Mouse (Mus musculus) heart, embryonic 12.5 days (tissue): ENCODE data around the gene Rhox2e. TPM values are rescaled to one million over a fixed set of nuclear protein-coding genes. Genes with fewer than 3 reads are reported as not detected.
"Not testable (repeated sequence)": the region's sequence is repeated elsewhere in the genome, so short reads cannot be mapped to it uniquely, and the experiment has no call there.

Experiments
- ATAC-seq: fragments of 200-750 bp; cut with Nextera tagmentation; 2 replicates; pipeline ENCODE4 v1.8.0; 2017; ENCODE audit warnings: moderate TSS enrichment, moderate library complexity; ENCODE audit not compliant: insufficient number of reproducible peaks, low FRiP score
- H3K27ac ChIP-seq: fragments of 300-500 bp; sonication (generic); 2 replicates; pipeline ENCODE4 v1.5.1; 2016; ENCODE audit warnings: mild to moderate bottlenecking, moderate library complexity; ENCODE audit not compliant: poor library complexity, severe bottlenecking
- H3K27me3 ChIP-seq: fragments of 300-500 bp; sonication (generic); replicated peaks from 2 replicates; pipeline ENCODE4 v1.6.1; 2016; ENCODE audit warnings: mild to moderate bottlenecking, moderate library complexity
- H3K36me3 ChIP-seq: fragments of 300-500 bp; sonication (generic); 2 replicates; pipeline ENCODE4 v1.6.1; 2016; ENCODE audit warnings: mild to moderate bottlenecking, moderate library complexity
- H3K4me1 ChIP-seq: fragments of 300-500 bp; sonication (generic); replicated peaks from 2 replicates; pipeline ENCODE4 v1.6.1; 2016; ENCODE audit warnings: mild to moderate bottlenecking
- H3K4me2 ChIP-seq: fragments of 300-500 bp; sonication (generic); 2 replicates; pipeline ENCODE4 v1.6.1; 2016; ENCODE audit warnings: mild to moderate bottlenecking, moderate library complexity
- H3K4me3 ChIP-seq: fragments of 300-500 bp; sonication (generic); 2 replicates; pipeline ENCODE4 v1.5.1; 2016; ENCODE audit warnings: mild to moderate bottlenecking
- H3K9ac ChIP-seq: fragments of 300-500 bp; sonication (generic); 2 replicates; pipeline ENCODE4 v1.6.1; 2016; ENCODE audit warnings: mild to moderate bottlenecking, moderate library complexity
- H3K9me3 ChIP-seq: fragments of 300-500 bp; sonication (generic); replicated peaks from 2 replicates; pipeline ENCODE4 v1.6.1; 2016; ENCODE audit warnings: mild to moderate bottlenecking, moderate library complexity
- WGBS: fragments of 180-500 bp; shearing (Covaris S2); methylation state at CpG from one replicate; pipeline ENCODE4 v1.1.7; 2016; 5-methylcytosine and 5-hydroxymethylcytosine counted together
- polyA plus RNA-seq: library from polyadenylated mRNA; unstranded; fragments of >200 nt; fragmentation: Nextera tagmentation; extraction: Ambion mirVana; gene quantifications from 2 replicates; pipeline ENCODE4 v1.2.1, GENCODE M21; 2016

The Rhox2e gene
- not detected in 2 replicates for polyA plus RNA-seq

GRCm38 (mm10) chrX:37530152-37530551 lies at the start of gene Rhox2e:
Rhox2e (plus strand) TSS chrX:37530452.
- 81% methylated on average over 3 of the region's 8 CpGs for WGBS
- not testable (repeated sequence) for ATAC-seq, H3K9ac ChIP-seq, H3K9me3 ChIP-seq, H3K4me3 ChIP-seq, H3K27me3 ChIP-seq, H3K4me1 ChIP-seq, H3K36me3 ChIP-seq, H3K27ac ChIP-seq, H3K4me2 ChIP-seq

GRCm38 (mm10) chrX:37514059-37514458 lies 16.2 kb upstream of the Rhox2e start, which contains the start of gene Rhox4d:
Rhox4d (plus strand) TSS chrX:37514359.
- not testable (repeated sequence) for ATAC-seq, H3K36me3 ChIP-seq, H3K27ac ChIP-seq, H3K4me2 ChIP-seq, H3K9ac ChIP-seq, H3K4me3 ChIP-seq, H3K4me1 ChIP-seq, H3K27me3 ChIP-seq, H3K9me3 ChIP-seq
- WGBS: 87% methylated on average over 15 of the region's 18 CpGs

GRCm38 (mm10) chrX:37541719-37542118 lies 11.5 kb downstream of the Rhox2e start, which contains the start of gene Rhox3e:
Rhox3e (plus strand) TSS chrX:37542019.
- 56% methylated on average over 1 of the region's 4 CpGs for WGBS
- H3K9ac ChIP-seq, H3K27me3 ChIP-seq, H3K27ac ChIP-seq, H3K4me3 ChIP-seq, H3K9me3 ChIP-seq, H3K4me1 ChIP-seq, H3K4me2 ChIP-seq, H3K36me3 ChIP-seq, ATAC-seq: not testable (repeated sequence)

GRCm38 (mm10) chrX:37557112-37557511 lies 26.9 kb downstream of the Rhox2e start, which contains the start of gene Rhox4e:
Rhox4e (plus strand) TSS chrX:37557412.
- H3K27me3 ChIP-seq, H3K4me1 ChIP-seq, H3K27ac ChIP-seq, H3K36me3 ChIP-seq, H3K9ac ChIP-seq, ATAC-seq, H3K4me2 ChIP-seq, H3K4me3 ChIP-seq, H3K9me3 ChIP-seq: not testable (repeated sequence)
- WGBS: 94% methylated on average over 10 of the region's 18 CpGs

GRCm38 (mm10) chrX:37571105-37571504 lies 40.9 kb downstream of the Rhox2e start, which contains the start of gene Rhox2f:
Rhox2f (plus strand) TSS chrX:37571405.
- H3K9ac ChIP-seq, H3K4me2 ChIP-seq, H3K4me3 ChIP-seq, H3K9me3 ChIP-seq, ATAC-seq, H3K27me3 ChIP-seq, H3K36me3 ChIP-seq, H3K27ac ChIP-seq, H3K4me1 ChIP-seq: not testable (repeated sequence)
- 91% methylated on average over 8 of the region's 8 CpGs for WGBS

- H3K27me3 ChIP-seq, H3K9me3 ChIP-seq, ATAC-seq, H3K4me3 ChIP-seq, H3K36me3 ChIP-seq, H3K4me2 ChIP-seq, H3K9ac ChIP-seq, H3K4me1 ChIP-seq, H3K27ac ChIP-seq: not testable (repeated sequence)
- 53% methylated on average over 2 of the region's 2 CpGs for WGBS
Observed at GRCm38 (mm10) chrX:37572638-37573037, 42.4 kb downstream of the Rhox2e start.

GRCm38 (mm10) chrX:37580692-37581091 lies 50.4 kb downstream of the Rhox2e start, which contains the start of gene Rhox3f:
Rhox3f (plus strand) TSS chrX:37580992.
- not testable (repeated sequence) for H3K4me1 ChIP-seq, H3K4me2 ChIP-seq, H3K27me3 ChIP-seq, H3K9me3 ChIP-seq, H3K4me3 ChIP-seq, H3K27ac ChIP-seq, H3K9ac ChIP-seq, ATAC-seq, H3K36me3 ChIP-seq

Other genes with a start within 250 kb of the Rhox2e start
- gene Rhox3a2, start 150.4 kb upstream of the Rhox2e start, polyA plus RNA-seq: not detected in 2 replicates
- gene Rhox4a2, start 139.6 kb upstream of the Rhox2e start, polyA plus RNA-seq: 0.38 TPM in 1 of 2 replicates, not detected in the other
- not detected in 2 replicates for gene Rhox2b, start 118.4 kb upstream of the Rhox2e start, polyA plus RNA-seq
- not detected in 2 replicates for gene Rhox4b, start 98.0 kb upstream of the Rhox2e start, polyA plus RNA-seq
- not detected in 2 replicates for gene Rhox2c, start 76.8 kb upstream of the Rhox2e start, polyA plus RNA-seq
- not detected in 2 replicates for gene Rhox3c, start 71.9 kb upstream of the Rhox2e start, polyA plus RNA-seq
- gene Rhox4c, start 50.1 kb upstream of the Rhox2e start, polyA plus RNA-seq: not detected in 2 replicates
- not detected in 2 replicates for gene Rhox2d, start 37.0 kb upstream of the Rhox2e start, polyA plus RNA-seq
- not detected in 2 replicates for gene Rhox4d, start 16.1 kb upstream of the Rhox2e start, polyA plus RNA-seq
- not detected in 2 replicates for gene Rhox3e, start 11.6 kb downstream of the Rhox2e start, polyA plus RNA-seq
- gene Rhox4e, start 27.0 kb downstream of the Rhox2e start, polyA plus RNA-seq: not detected in 2 replicates
- not detected in 2 replicates for gene Rhox2f, start 41.0 kb downstream of the Rhox2e start, polyA plus RNA-seq
- gene Rhox3f, start 50.5 kb downstream of the Rhox2e start, polyA plus RNA-seq: not detected in 2 replicates
- gene Rhox4f, start 77.3 kb downstream of the Rhox2e start, polyA plus RNA-seq: not detected in 2 replicates
- gene Rhox3g, start 98.2 kb downstream of the Rhox2e start, polyA plus RNA-seq: not detected in 2 replicates
- not detected in 2 replicates for gene Rhox2g, start 113.0 kb downstream of the Rhox2e start, polyA plus RNA-seq
- gene Rhox4g, start 120.9 kb downstream of the Rhox2e start, polyA plus RNA-seq: not detected in 2 replicates
- gene Rhox3h, start 138.3 kb downstream of the Rhox2e start, polyA plus RNA-seq: not detected in 2 replicates
- gene Rhox2h, start 142.8 kb downstream of the Rhox2e start, polyA plus RNA-seq: not detected in 2 replicates